Mouse (Mus musculus): ENCODE data around the gene Grid1. TPM values are rescaled to one million over a fixed set of nuclear protein-coding genes. Genes with fewer than 3 reads are reported as not detected.

Grid1 gene
- polyA plus RNA-seq, 1 experiment from 2014 or later = 0.27 TPM

- Histone ChIP-seq H3K4me3 (ENCODE audit: low read depth, low read length) (peak overlapping the region; percentile 54), H3K4me2 (ENCODE audit: low read depth, low read length) (peak overlapping the region; percentile 92), H3K4me1 (ENCODE audit: control insufficient read depth, insufficient read depth, low read length) (peaks cover 3% of the 10 kb centered on the region; the same call in 1 of the 2 replicates), H3K36me3 (replicated peaks; ENCODE audit: control insufficient read depth, insufficient read depth, low read depth, low read length) (no peaks in the 10 kb centered on the region), H3K9me3 (replicated peaks; ENCODE audit: control insufficient read depth, low read length) (no peaks in the 10 kb centered on the region), H3K27ac (replicated peaks; ENCODE audit: low read depth, low read length) (no peak overlapping the region), H3K27me3 (ENCODE audit: control insufficient read depth, insufficient read depth, low read length) (peaks cover 77% of the 10 kb centered on the region), H3K9ac (replicated peaks; ENCODE audit: low read length) (peak overlapping the region; percentile 51; the same call in 1 of the 2 replicates)
- DNase-seq (ENCODE audit: low spot score) (no peak), ATAC-seq (replicated peaks; ENCODE audit: insufficient number of reproducible peaks, low FRiP score, low TSS enrichment, low read depth) (0 out of 2 replicates have a peak, but pooled peaks have one; percentile 16)
- WGBS = under 1% methylated on average over 12 of the region's 12 CpGs
Measured at GRCm38 (mm10) chr14:34820653-34821005, 721 bp downstream of the Grid1 start.

DNA sequence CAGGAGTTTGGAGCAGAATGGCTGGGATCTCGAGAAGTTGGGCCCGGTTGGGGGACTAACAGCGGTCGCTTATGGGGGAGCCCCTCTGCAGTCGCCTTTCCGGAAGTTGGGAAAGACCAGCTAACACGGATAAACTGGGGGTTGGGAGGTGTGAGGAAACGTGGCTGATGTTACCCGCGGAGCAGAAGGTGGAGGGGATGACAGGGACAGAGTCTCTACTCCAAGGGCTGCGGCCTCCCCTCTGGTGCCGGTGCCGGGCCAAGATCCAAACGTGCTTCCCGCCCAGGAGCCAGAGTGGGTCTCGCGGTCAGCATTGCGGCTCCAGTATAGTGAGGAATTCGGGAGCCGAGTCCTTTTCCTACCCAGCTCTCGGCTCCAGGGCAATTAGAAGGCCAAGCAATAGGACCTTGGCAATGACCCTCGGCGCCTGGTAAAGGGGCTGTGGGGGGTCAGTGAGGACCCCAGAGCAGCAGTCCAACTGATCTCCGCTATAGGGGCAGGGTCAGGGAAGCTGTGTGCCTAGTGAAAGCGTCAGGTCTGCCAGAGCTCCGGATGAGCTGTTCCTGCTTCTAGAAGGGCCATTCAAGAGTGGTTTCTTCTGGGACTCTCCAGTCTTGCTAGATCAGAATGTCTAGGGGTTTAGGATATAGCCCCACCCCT, 1.4 kb downstream of the Grid1 start:
- WGBS = 2% methylated on average over 26 of the region's 26 CpGs
- peaks cover 3% of the 10 kb centered on the region; the same call in 1 of the 2 replicates for H3K4me1 ChIP-seq (ENCODE audit: control insufficient read depth, insufficient read depth, low read length)
- H3K27ac ChIP-seq (replicated peaks; ENCODE audit: low read depth, low read length) = no peak overlapping the region
- no peaks in the 10 kb centered on the region for H3K36me3 ChIP-seq (replicated peaks; ENCODE audit: control insufficient read depth, insufficient read depth, low read depth, low read length)
- H3K27me3 ChIP-seq (ENCODE audit: control insufficient read depth, insufficient read depth, low read length) = peaks cover 73% of the 10 kb centered on the region
- H3K4me2 ChIP-seq (ENCODE audit: low read depth, low read length) = peak overlapping the region; percentile 92
- H3K4me3 ChIP-seq (ENCODE audit: low read depth, low read length) = peak overlapping the region; percentile 54
- no peaks in the 10 kb centered on the region for H3K9me3 ChIP-seq (replicated peaks; ENCODE audit: control insufficient read depth, low read length)
- H3K9ac ChIP-seq (replicated peaks; ENCODE audit: low read length) = no peak overlapping the region
- ATAC-seq (replicated peaks; ENCODE audit: insufficient number of reproducible peaks, low FRiP score, low TSS enrichment, low read depth) (no peak), DNase-seq (ENCODE audit: low spot score) (no peak)

DNA sequence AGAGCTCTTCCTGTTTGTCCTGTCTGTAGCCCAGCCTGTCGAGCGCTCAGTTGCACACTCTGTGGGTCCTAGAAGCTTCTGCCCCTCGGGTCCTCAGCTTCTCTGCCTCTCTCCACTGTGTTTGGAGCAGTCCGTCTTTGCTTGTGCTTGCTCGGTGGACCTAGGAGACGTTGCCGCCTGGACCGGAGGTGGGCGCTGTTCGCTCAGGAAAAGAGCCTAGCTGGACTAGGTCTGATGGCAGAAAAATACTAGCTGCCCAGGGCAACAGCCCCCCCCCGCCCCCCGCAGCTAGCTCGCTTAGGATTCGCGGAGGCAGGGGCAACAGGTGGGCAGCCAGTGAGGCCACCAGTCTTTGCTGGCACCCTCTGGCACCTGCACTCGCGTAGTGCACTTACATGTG, 3.2 kb downstream of the Grid1 start:
- no peak overlapping the region for H3K9ac ChIP-seq (replicated peaks; ENCODE audit: low read length)
- H3K4me3 ChIP-seq (ENCODE audit: low read depth, low read length) = 0 out of 2 replicates have a peak overlapping the region, but pooled peaks have one; percentile 14
- no peaks in the 10 kb centered on the region for H3K36me3 ChIP-seq (replicated peaks; ENCODE audit: control insufficient read depth, insufficient read depth, low read depth, low read length)
- DNase-seq (ENCODE audit: low spot score) (peak; percentile 66), ATAC-seq (replicated peaks; ENCODE audit: insufficient number of reproducible peaks, low FRiP score, low TSS enrichment, low read depth) (peak; percentile 12; the same call in 1 of the 2 replicates)
- 1% methylated on average over 17 of the region's 17 CpGs for WGBS
- peaks cover 57% of the 10 kb centered on the region for H3K27me3 ChIP-seq (ENCODE audit: control insufficient read depth, insufficient read depth, low read length)
- no peaks in the 10 kb centered on the region for H3K9me3 ChIP-seq (replicated peaks; ENCODE audit: control insufficient read depth, low read length)
- no peak overlapping the region for H3K27ac ChIP-seq (replicated peaks; ENCODE audit: low read depth, low read length)
- peak overlapping the region; percentile 39 for H3K4me2 ChIP-seq (ENCODE audit: low read depth, low read length)
- H3K4me1 ChIP-seq (ENCODE audit: control insufficient read depth, insufficient read depth, low read length) = peaks cover 3% of the 10 kb centered on the region; the same call in 1 of the 2 replicates

- H3K27ac ChIP-seq (replicated peaks; ENCODE audit: low read depth, low read length) = no peak overlapping the region
- no peak overlapping the region for H3K4me2 ChIP-seq (ENCODE audit: low read depth, low read length)
- peaks cover 3% of the 10 kb centered on the region; the same call in 1 of the 2 replicates for H3K4me1 ChIP-seq (ENCODE audit: control insufficient read depth, insufficient read depth, low read length)
- H3K27me3 ChIP-seq (ENCODE audit: control insufficient read depth, insufficient read depth, low read length) = peaks cover 48% of the 10 kb centered on the region
- ATAC-seq (replicated peaks; ENCODE audit: insufficient number of reproducible peaks, low FRiP score, low TSS enrichment, low read depth) (no peak), DNase-seq (ENCODE audit: low spot score) (no peak)
- WGBS = 79% methylated on average over 3 of the region's 3 CpGs
- no peaks in the 10 kb centered on the region for H3K36me3 ChIP-seq (replicated peaks; ENCODE audit: control insufficient read depth, insufficient read depth, low read depth, low read length)
- no peaks in the 10 kb centered on the region for H3K9me3 ChIP-seq (replicated peaks; ENCODE audit: control insufficient read depth, low read length)
- no peak overlapping the region for H3K4me3 ChIP-seq (ENCODE audit: low read depth, low read length)
- no peak overlapping the region for H3K9ac ChIP-seq (replicated peaks; ENCODE audit: low read length)
Measured at GRCm38 (mm10) chr14:34824186-34824585, 4.3 kb downstream of the Grid1 start.

GRCm38 (mm10) chr14:34825902-34826301, 6.0 kb downstream of the Grid1 start:
- no peaks in the 10 kb centered on the region for H3K4me1 ChIP-seq (ENCODE audit: control insufficient read depth, insufficient read depth, low read length)
- WGBS = 25% methylated on average over 3 of the region's 3 CpGs
- H3K9me3 ChIP-seq (replicated peaks; ENCODE audit: control insufficient read depth, low read length) = no peaks in the 10 kb centered on the region
- H3K4me3 ChIP-seq (ENCODE audit: low read depth, low read length) = no peak overlapping the region
- peaks cover 31% of the 10 kb centered on the region for H3K27me3 ChIP-seq (ENCODE audit: control insufficient read depth, insufficient read depth, low read length)
- no peak overlapping the region for H3K9ac ChIP-seq (replicated peaks; ENCODE audit: low read length)
- no peak for ATAC-seq (replicated peaks; ENCODE audit: insufficient number of reproducible peaks, low FRiP score, low TSS enrichment, low read depth)
- no peak overlapping the region for H3K27ac ChIP-seq (replicated peaks; ENCODE audit: low read depth, low read length)
- H3K36me3 ChIP-seq (replicated peaks; ENCODE audit: control insufficient read depth, insufficient read depth, low read depth, low read length) = no peaks in the 10 kb centered on the region
- DNase-seq (ENCODE audit: low spot score) = no peak
- no peak overlapping the region for H3K4me2 ChIP-seq (ENCODE audit: low read depth, low read length)

DNA sequence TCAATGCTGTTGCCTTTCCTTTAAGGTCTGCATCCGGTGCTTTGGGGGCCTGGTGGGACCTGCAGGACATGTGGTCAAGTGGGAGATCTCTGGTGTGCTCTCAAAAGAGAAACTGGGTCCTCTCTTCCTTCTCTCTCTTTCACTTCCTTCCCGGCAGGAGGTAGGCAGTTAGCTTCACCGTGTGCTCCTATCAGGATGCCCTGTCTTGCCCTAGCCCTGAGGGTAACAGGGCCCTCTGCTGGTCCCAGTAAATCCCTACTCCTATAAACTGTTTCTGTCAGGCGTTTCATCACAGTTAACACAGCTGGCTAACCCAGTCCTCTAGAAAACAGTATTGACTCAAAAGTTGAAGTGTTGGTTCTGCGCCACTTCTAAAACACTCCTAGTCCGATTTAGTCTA, 9.9 kb downstream of the Grid1 start:
- H3K4me2 ChIP-seq (ENCODE audit: low read depth, low read length) = no peak overlapping the region
- H3K4me1 ChIP-seq (ENCODE audit: control insufficient read depth, insufficient read depth, low read length) = no peaks in the 10 kb centered on the region
- H3K27me3 ChIP-seq (ENCODE audit: control insufficient read depth, insufficient read depth, low read length) = no peaks in the 10 kb centered on the region
- ATAC-seq (replicated peaks; ENCODE audit: insufficient number of reproducible peaks, low FRiP score, low TSS enrichment, low read depth) (no peak), DNase-seq (ENCODE audit: low spot score) (no peak)
- H3K4me3 ChIP-seq (ENCODE audit: low read depth, low read length) = no peak overlapping the region
- no peaks in the 10 kb centered on the region for H3K9me3 ChIP-seq (replicated peaks; ENCODE audit: control insufficient read depth, low read length)
- H3K27ac ChIP-seq (replicated peaks; ENCODE audit: low read depth, low read length) = no peak overlapping the region
- no peak overlapping the region for H3K9ac ChIP-seq (replicated peaks; ENCODE audit: low read length)
- 59% methylated on average over 6 of the region's 6 CpGs for WGBS
- H3K36me3 ChIP-seq (replicated peaks; ENCODE audit: control insufficient read depth, insufficient read depth, low read depth, low read length) = no peaks in the 10 kb centered on the region

DNA sequence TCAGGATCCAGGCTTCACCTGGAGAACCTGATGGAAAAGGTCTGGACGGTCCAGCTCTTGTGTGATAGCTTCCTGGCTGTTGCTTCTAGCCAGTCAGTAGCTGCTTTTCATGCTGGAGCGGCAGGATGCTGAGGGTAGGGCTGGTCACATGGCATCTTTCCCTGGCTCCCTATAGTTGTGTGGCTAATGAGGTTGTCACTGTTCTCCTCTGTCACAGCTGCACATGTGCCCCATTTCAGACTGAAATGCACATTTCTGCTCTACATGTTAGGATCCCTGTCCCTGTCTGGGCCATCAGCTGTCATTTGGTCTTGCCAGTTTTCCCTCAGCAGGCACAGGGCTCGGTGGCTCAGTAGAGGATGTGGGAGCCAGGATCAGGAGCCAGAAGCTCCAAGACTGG, 17.2 kb downstream of the Grid1 start:
- no peak for ATAC-seq (replicated peaks; ENCODE audit: insufficient number of reproducible peaks, low FRiP score, low TSS enrichment, low read depth)

DNA sequence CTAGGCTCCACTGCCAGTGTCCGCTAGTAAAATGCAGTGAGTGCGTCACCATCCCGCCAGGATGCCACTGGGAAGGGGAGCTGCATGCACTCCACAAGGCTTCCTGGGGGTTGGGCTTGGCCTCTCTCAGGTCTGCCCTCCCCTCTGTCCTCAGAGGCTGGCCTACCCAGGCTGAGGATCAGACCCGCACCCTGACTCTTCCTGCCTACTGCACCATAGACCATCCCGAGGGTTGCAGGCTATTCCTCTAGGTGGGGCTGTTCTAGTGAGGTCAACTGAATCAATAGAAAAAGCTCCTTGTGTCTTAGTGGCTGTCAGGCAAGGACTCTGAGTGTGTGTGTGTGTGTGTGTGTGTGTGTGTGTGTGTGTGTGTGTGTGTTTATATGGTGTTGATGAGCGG, 19.1 kb downstream of the Grid1 start:
- ATAC-seq (replicated peaks; ENCODE audit: insufficient number of reproducible peaks, low FRiP score, low TSS enrichment, low read depth) (no peak), DNase-seq (ENCODE audit: low spot score) (no peak)
- no peaks in the 10 kb centered on the region for H3K27me3 ChIP-seq (ENCODE audit: control insufficient read depth, insufficient read depth, low read length)
- no peak overlapping the region for H3K9ac ChIP-seq (replicated peaks; ENCODE audit: low read length)
- H3K4me1 ChIP-seq (ENCODE audit: control insufficient read depth, insufficient read depth, low read length) = no peaks in the 10 kb centered on the region
- no peaks in the 10 kb centered on the region for H3K36me3 ChIP-seq (replicated peaks; ENCODE audit: control insufficient read depth, insufficient read depth, low read depth, low read length)
- H3K4me2 ChIP-seq (ENCODE audit: low read depth, low read length) = no peak overlapping the region
- WGBS = 63% methylated on average over 6 of the region's 6 CpGs
- no peaks in the 10 kb centered on the region for H3K9me3 ChIP-seq (replicated peaks; ENCODE audit: control insufficient read depth, low read length)
- no peak overlapping the region for H3K4me3 ChIP-seq (ENCODE audit: low read depth, low read length)
- H3K27ac ChIP-seq (replicated peaks; ENCODE audit: low read depth, low read length) = no peak overlapping the region

More for the DNA sequence above, 17.2 kb downstream of the Grid1 start:
- Histone ChIP-seq H3K9ac (replicated peaks; ENCODE audit: low read length) (no peak overlapping the region), H3K9me3 (replicated peaks; ENCODE audit: control insufficient read depth, low read length) (no peaks in the 10 kb centered on the region), H3K4me2 (ENCODE audit: low read depth, low read length) (no peak overlapping the region), H3K36me3 (replicated peaks; ENCODE audit: control insufficient read depth, insufficient read depth, low read depth, low read length) (no peaks in the 10 kb centered on the region), H3K27me3 (ENCODE audit: control insufficient read depth, insufficient read depth, low read length) (no peaks in the 10 kb centered on the region), H3K4me1 (ENCODE audit: control insufficient read depth, insufficient read depth, low read length) (no peaks in the 10 kb centered on the region), H3K4me3 (ENCODE audit: low read depth, low read length) (no peak overlapping the region), H3K27ac (replicated peaks; ENCODE audit: low read depth, low read length) (no peak overlapping the region)
- DNase-seq (ENCODE audit: low spot score) = no peak
- WGBS = 70% methylated on average over 3 of the region's 3 CpGs

Measured in embryonic facial prominence, embryonic 11.5 days (tissue).